Mouse (Mus musculus) hindbrain, embryonic 16.5 days (tissue): ENCODE measurements around the gene Reg4. TPM values are rescaled to one million over a fixed set of nuclear protein-coding genes. Genes with fewer than 3 reads are reported as not detected.

Experiments used
- ATAC-seq: fragments of 200-750 bp; cut with Nextera tagmentation; 2 replicates; pipeline ENCODE4 v1.8.0; 2017; ENCODE audit warnings: moderate TSS enrichment, moderate library complexity
- H3K27ac ChIP-seq: fragments of 300-500 bp; sonication (generic); 2 replicates; pipeline ENCODE4 v1.5.1; 2014; ENCODE audit warnings: low read depth, mild to moderate bottlenecking, control low read depth, low read length, moderate library complexity
- H3K27me3 ChIP-seq: fragments of 300-500 bp; sonication (generic); replicated peaks from 2 replicates; pipeline ENCODE4 v1.6.1; 2014; ENCODE audit warnings: low read length; ENCODE audit not compliant: control insufficient read depth, insufficient read depth
- H3K36me3 ChIP-seq: fragments of 300-500 bp; sonication (generic); 2 replicates; pipeline ENCODE4 v1.6.1; 2014; ENCODE audit warnings: mild to moderate bottlenecking, low read length, moderate library complexity, mixed read lengths; ENCODE audit not compliant: control insufficient read depth, insufficient read depth
- H3K4me1 ChIP-seq: fragments of 300-500 bp; sonication (generic); 2 replicates; pipeline ENCODE4 v1.6.1; 2014; ENCODE audit warnings: low read depth, low read length; ENCODE audit not compliant: control insufficient read depth, insufficient read depth
- H3K4me2 ChIP-seq: fragments of 300-500 bp; sonication (generic); 2 replicates; pipeline ENCODE4 v1.6.1; 2014; ENCODE audit warnings: mild to moderate bottlenecking, low read length, control low read depth, moderate library complexity
- H3K4me3 ChIP-seq: fragments of 300-500 bp; sonication (generic); 2 replicates; pipeline ENCODE4 v1.5.1; 2014; ENCODE audit warnings: mild to moderate bottlenecking, low read length, control low read depth, moderate library complexity
- H3K9ac ChIP-seq: fragments of 300-500 bp; sonication (generic); 2 replicates; pipeline ENCODE4 v1.6.1; 2014; ENCODE audit warnings: low read depth, mild to moderate bottlenecking, control low read depth, low read length, moderate library complexity
- H3K9me3 ChIP-seq: fragments of 300-500 bp; sonication (generic); 2 replicates; pipeline ENCODE4 v1.6.1; 2014; ENCODE audit warnings: mild to moderate bottlenecking, low read length, moderate library complexity; ENCODE audit not compliant: control insufficient read depth
- WGBS: fragments of 180-500 bp; shearing (Covaris S2); extraction: QIAGEN DNeasy Blood & Tissue Kit; methylation state at CpG from one replicate; pipeline ENCODE4 v1.1.7; 2014; 5-methylcytosine and 5-hydroxymethylcytosine counted together
- polyA plus RNA-seq: library from polyadenylated mRNA; unstranded; fragments of >200 nt; fragmentation: Nextera tagmentation; extraction: Ambion mirVana; gene quantifications from 2 replicates; pipeline ENCODE4 v1.2.1, GENCODE M21; 2015

The Reg4 gene
- polyA plus RNA-seq, 1 experiment from 2014 or later, result not detected

GRCm38 (mm10) chr3:98246985-98247751 lies 25.2 kb downstream of the Reg4 start:
- H3K27me3 ChIP-seq, result no peaks in the 10 kb centered on the region
- H3K9me3 ChIP-seq, result no peaks in the 10 kb centered on the region
- no peak for ATAC-seq
- no peaks in the 10 kb centered on the region for H3K4me1 ChIP-seq
- no peaks in the 10 kb centered on the region for H3K36me3 ChIP-seq
- no peak overlapping the region for H3K9ac ChIP-seq
- H3K27ac ChIP-seq, result no peak overlapping the region
- WGBS, result 39% methylated on average over 7 of the region's 7 CpGs
- no peak overlapping the region for H3K4me2 ChIP-seq
- H3K4me3 ChIP-seq, result no peak overlapping the region

GRCm38 (mm10) chr3:98249378-98249777 lies 27.4 kb downstream of the Reg4 start:
- no peak overlapping the region for H3K4me3 ChIP-seq
- no peak overlapping the region for H3K27ac ChIP-seq
- WGBS, result 91% methylated on average over 2 of the region's 2 CpGs
- H3K9ac ChIP-seq, result no peak overlapping the region
- ATAC-seq, result no peak
- H3K9me3 ChIP-seq, result no peaks in the 10 kb centered on the region; the same call in 1 of the 2 replicates
- H3K36me3 ChIP-seq, result no peaks in the 10 kb centered on the region
- H3K4me1 ChIP-seq, result no peaks in the 10 kb centered on the region
- H3K27me3 ChIP-seq, result no peaks in the 10 kb centered on the region
- no peak overlapping the region for H3K4me2 ChIP-seq

GRCm38 (mm10) chr3:98249833-98250448 lies 28.0 kb downstream of the Reg4 start:
- H3K9me3 ChIP-seq, result no peaks in the 10 kb centered on the region; the same call in 1 of the 2 replicates
- no peak overlapping the region for H3K4me2 ChIP-seq
- no peak overlapping the region for H3K9ac ChIP-seq
- ATAC-seq, result no peak
- H3K27ac ChIP-seq, result no peak overlapping the region
- H3K27me3 ChIP-seq, result no peaks in the 10 kb centered on the region
- no peaks in the 10 kb centered on the region for H3K4me1 ChIP-seq
- 86% methylated on average over 11 of the region's 11 CpGs for WGBS
- no peak overlapping the region for H3K4me3 ChIP-seq
- H3K36me3 ChIP-seq, result no peaks in the 10 kb centered on the region

GRCm38 (mm10) chr3:98254059-98254458 lies 32.1 kb downstream of the Reg4 start:
- no peak overlapping the region for H3K4me2 ChIP-seq
- no peak overlapping the region for H3K27ac ChIP-seq
- H3K4me1 ChIP-seq, result no peaks in the 10 kb centered on the region
- H3K9me3 ChIP-seq, result no peaks in the 10 kb centered on the region; the same call in 1 of the 2 replicates
- H3K4me3 ChIP-seq, result no peak overlapping the region
- no peaks in the 10 kb centered on the region for H3K36me3 ChIP-seq
- WGBS, result 94% methylated on average over 2 of the region's 3 CpGs
- no peak for ATAC-seq
- no peaks in the 10 kb centered on the region for H3K27me3 ChIP-seq
- H3K9ac ChIP-seq, result no peak overlapping the region

GRCm38 (mm10) chr3:98254656-98255583 lies 33.0 kb downstream of the Reg4 start:
- H3K27me3 ChIP-seq, result no peaks in the 10 kb centered on the region
- H3K4me1 ChIP-seq, result no peaks in the 10 kb centered on the region
- H3K4me3 ChIP-seq, result no peak overlapping the region
- no peak overlapping the region for H3K27ac ChIP-seq
- no peaks in the 10 kb centered on the region for H3K36me3 ChIP-seq
- no peak overlapping the region for H3K4me2 ChIP-seq
- H3K9me3 ChIP-seq, result no peaks in the 10 kb centered on the region; the same call in 1 of the 2 replicates
- peak; percentile 52; the same call in 1 of the 2 replicates for ATAC-seq
- H3K9ac ChIP-seq, result no peak overlapping the region
- 84% methylated on average over 8 of the region's 8 CpGs for WGBS

- no peaks in the 10 kb centered on the region for H3K27me3 ChIP-seq
- H3K9ac ChIP-seq, result no peak overlapping the region
- no peak overlapping the region for H3K4me2 ChIP-seq
- no peak overlapping the region for H3K27ac ChIP-seq
- no peaks in the 10 kb centered on the region for H3K36me3 ChIP-seq
- H3K9me3 ChIP-seq, result no peaks in the 10 kb centered on the region
- 88% methylated on average over 4 of the region's 4 CpGs for WGBS
- H3K4me1 ChIP-seq, result no peaks in the 10 kb centered on the region
- no peak overlapping the region for H3K4me3 ChIP-seq
- ATAC-seq, result no peak
Observed at GRCm38 (mm10) chr3:98258723-98259122, 36.8 kb downstream of the Reg4 start.

GRCm38 (mm10) chr3:98259271-98259751 lies 37.4 kb downstream of the Reg4 start:
- Histone ChIP-seq H3K36me3 (no peaks in the 10 kb centered on the region), H3K9ac (no peak overlapping the region), H3K27me3 (no peaks in the 10 kb centered on the region), H3K4me3 (no peak overlapping the region), H3K4me2 (no peak overlapping the region), H3K9me3 (no peaks in the 10 kb centered on the region), H3K27ac (peak overlapping the region; percentile 23; the same call in 1 of the 2 replicates), H3K4me1 (no peaks in the 10 kb centered on the region)
- peak; percentile 74; the same call in 1 of the 2 replicates for ATAC-seq
- 84% methylated on average over 5 of the region's 5 CpGs for WGBS

- WGBS, result 79% methylated on average over 3 of the region's 3 CpGs
Observed at GRCm38 (mm10) chr3:98260534-98260933, 38.6 kb downstream of the Reg4 start.

More at GRCm38 (mm10) chr3:98260534-98260933, 38.6 kb downstream of the Reg4 start:
- H3K9ac ChIP-seq, result no peak overlapping the region
- no peak overlapping the region for H3K27ac ChIP-seq
- no peaks in the 10 kb centered on the region for H3K27me3 ChIP-seq
- H3K4me2 ChIP-seq, result no peak overlapping the region
- H3K36me3 ChIP-seq, result no peaks in the 10 kb centered on the region
- no peak overlapping the region for H3K4me3 ChIP-seq
- H3K9me3 ChIP-seq, result no peaks in the 10 kb centered on the region
- no peak for ATAC-seq
- no peaks in the 10 kb centered on the region for H3K4me1 ChIP-seq
